Mouse (Mus musculus) hindbrain, postnatal 0 days (tissue): ENCODE measurements around the gene Hyal2. TPM values are rescaled to one million over a fixed set of nuclear protein-coding genes. Genes with fewer than 3 reads are reported as not detected.

Source experiments
- ATAC-seq: fragments of 200-750 bp; cut with Nextera tagmentation; 2 replicates; pipeline ENCODE4 v1.8.0; 2017; ENCODE audit warnings: mild to moderate bottlenecking, moderate TSS enrichment, moderate library complexity
- DNase-seq: peaks from one replicate; pipeline ENCODE4 v3.0.0-alpha.2; 2015; ENCODE audit warnings: low spot score
- H3K27ac ChIP-seq: fragments of 300-500 bp; sonication (generic); 2 replicates; pipeline ENCODE4 v1.5.1; 2014; ENCODE audit warnings: mild to moderate bottlenecking
- H3K27me3 ChIP-seq: fragments of 300-500 bp; sonication (generic); 2 replicates; pipeline ENCODE4 v1.6.1; 2014; ENCODE audit warnings: low read length, mixed read lengths; ENCODE audit not compliant: insufficient read depth
- H3K36me3 ChIP-seq: fragments of 300-500 bp; sonication (generic); 2 replicates; pipeline ENCODE4 v1.6.1; 2014; ENCODE audit warnings: low read length, mixed read lengths; ENCODE audit not compliant: insufficient read depth
- H3K4me1 ChIP-seq: fragments of 300-500 bp; sonication (generic); 2 replicates; pipeline ENCODE4 v1.6.1; 2014; ENCODE audit warnings: antibody characterized with exemption, low read length, mixed read lengths; ENCODE audit not compliant: insufficient read depth
- H3K4me2 ChIP-seq: fragments of 300-500 bp; sonication (generic); 2 replicates; pipeline ENCODE4 v1.6.1; 2014; ENCODE audit warnings: low read depth, mild to moderate bottlenecking, low read length, moderate library complexity, mixed read lengths
- H3K4me3 ChIP-seq: fragments of 300-500 bp; sonication (generic); 2 replicates; pipeline ENCODE4 v1.5.1; 2014; ENCODE audit warnings: low read length
- H3K9ac ChIP-seq: fragments of 300-500 bp; sonication (generic); replicated peaks from 2 replicates; pipeline ENCODE4 v1.6.1; 2014; ENCODE audit warnings: mild to moderate bottlenecking, low read length, moderate library complexity, mixed read lengths
- H3K9me3 ChIP-seq: fragments of 300-500 bp; sonication (generic); 2 replicates; pipeline ENCODE4 v1.6.1; 2016; ENCODE audit warnings: low read length, mixed read lengths
- CTCF ChIP-seq: IDR thresholded peaks from 2 replicates; pipeline ENCODE4 v1.5.1; 2016; ENCODE audit warnings: antibody characterized with exemption, control low read depth, low read depth
- WGBS: fragments of 180-500 bp; shearing (Covaris S2); extraction: QIAGEN DNeasy Blood & Tissue Kit; methylation state at CpG from one replicate; pipeline ENCODE4 v1.1.7; 2014; 5-methylcytosine and 5-hydroxymethylcytosine counted together
- polyA plus RNA-seq: library from polyadenylated mRNA; unstranded; fragments of >200 nt; fragmentation: Nextera tagmentation; extraction: Ambion mirVana; gene quantifications from 2 replicates; pipeline ENCODE4 v1.2.1, GENCODE M21; 2015
- total RNA-seq: library from RNA; depleted of rRNA; stranded (reverse); fragments of >200 nt; gene quantifications from 2 replicates; pipeline ENCODE4 v1.2.3, GENCODE M21; 2014

Hyal2 gene
- total and polyA plus RNA-seq, 2 experiments from 2014 or later = 39.8 to 75.3 TPM

GRCm38 (mm10) chr9:107612945-107613569 is 45.3 kb downstream of the Hyal2 start:
- DNase-seq = peak; percentile 64
- H3K4me2 ChIP-seq = peak overlapping the region; percentile 56
- H3K9me3 ChIP-seq = no peaks in the 10 kb centered on the region
- no peak overlapping the region; the same call in 1 of the 2 replicates for H3K9ac ChIP-seq
- H3K4me3 ChIP-seq = peak overlapping the region; percentile 26; the same call in 1 of the 2 replicates
- 6% methylated on average over 12 of the region's 12 CpGs for WGBS
- H3K36me3 ChIP-seq = peaks cover 20% of the 10 kb centered on the region
- TF ChIP-seq CTCF = peak; percentile 54; the same call in 1 of the 2 replicates
- peak overlapping the region; percentile 98 for H3K27ac ChIP-seq
- ATAC-seq = no peak; the same call in 1 of the 2 replicates
- H3K4me1 ChIP-seq = peaks cover 13% of the 10 kb centered on the region
- H3K27me3 ChIP-seq = no peaks in the 10 kb centered on the region

- DNase-seq (peak; percentile 25), ATAC-seq (no peak)
- TF ChIP-seq CTCF = no peak
- Histone ChIP-seq H3K36me3 (peaks cover 33% of the 10 kb centered on the region), H3K9ac (no peak overlapping the region), H3K4me2 (no peak overlapping the region), H3K4me1 (peaks cover 13% of the 10 kb centered on the region), H3K9me3 (no peaks in the 10 kb centered on the region), H3K27ac (0 out of 2 replicates have a peak overlapping the region, but pooled peaks have one; percentile 41), H3K4me3 (no peak overlapping the region), H3K27me3 (no peaks in the 10 kb centered on the region)
- 39% methylated on average over 4 of the region's 4 CpGs for WGBS
Observed at GRCm38 (mm10) chr9:107615035-107615434, 47.3 kb downstream of the Hyal2 start.

DNA sequence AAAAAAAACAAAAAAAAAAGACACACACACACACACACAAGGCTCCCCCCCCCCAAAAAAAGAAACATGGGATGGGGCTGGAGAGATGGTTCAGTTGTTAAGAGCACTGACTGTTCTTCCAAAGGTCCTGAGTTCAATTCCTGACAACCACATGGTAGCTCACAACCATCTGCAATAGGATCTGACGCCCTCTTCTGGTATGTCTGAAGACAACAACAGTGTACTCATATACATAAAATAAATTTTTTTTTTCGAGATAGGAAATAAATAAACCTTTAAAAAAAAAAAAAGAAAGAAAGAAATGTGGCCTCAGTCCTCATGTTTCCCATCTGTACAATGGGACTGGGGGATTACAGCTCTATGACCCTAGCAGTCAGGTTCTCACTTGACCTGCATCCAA is 49.7 kb downstream of the Hyal2 start:
- Histone ChIP-seq H3K9ac (no peak overlapping the region), H3K4me2 (no peak overlapping the region), H3K4me3 (no peak overlapping the region), H3K27ac (no peak overlapping the region), H3K4me1 (no peaks in the 10 kb centered on the region), H3K27me3 (no peaks in the 10 kb centered on the region), H3K36me3 (peaks cover 33% of the 10 kb centered on the region), H3K9me3 (no peaks in the 10 kb centered on the region)
- TF ChIP-seq CTCF = peak; percentile 25; the same call in 1 of the 2 replicates
- DNase-seq (no peak), ATAC-seq (no peak)
- 76% methylated on average over 2 of the region's 2 CpGs for WGBS

- no peaks in the 10 kb centered on the region for H3K27me3 ChIP-seq
- no peak overlapping the region for H3K9ac ChIP-seq
- no peaks in the 10 kb centered on the region for H3K4me1 ChIP-seq
- no peaks in the 10 kb centered on the region for H3K9me3 ChIP-seq
- WGBS = 79% methylated on average over 6 of the region's 6 CpGs
- DNase-seq (no peak), ATAC-seq (no peak)
- peaks cover 36% of the 10 kb centered on the region for H3K36me3 ChIP-seq
- H3K27ac ChIP-seq = peak overlapping the region; percentile 71
- no peak for TF ChIP-seq CTCF
- no peak overlapping the region for H3K4me2 ChIP-seq
- no peak overlapping the region for H3K4me3 ChIP-seq
Observed at GRCm38 (mm10) chr9:107618098-107618497, 50.4 kb downstream of the Hyal2 start.

- TF ChIP-seq CTCF = no peak
- ATAC-seq = peak; percentile 25; the same call in 1 of the 2 replicates
- Histone ChIP-seq H3K9me3 (no peaks in the 10 kb centered on the region), H3K4me3 (no peak overlapping the region), H3K27me3 (no peaks in the 10 kb centered on the region), H3K27ac (peak overlapping the region; percentile 71), H3K4me2 (no peak overlapping the region), H3K36me3 (peaks cover 38% of the 10 kb centered on the region), H3K9ac (no peak overlapping the region), H3K4me1 (no peaks in the 10 kb centered on the region)
- peak; percentile 62 for DNase-seq
- WGBS = 23% methylated on average over 13 of the region's 13 CpGs
Observed at GRCm38 (mm10) chr9:107618778-107619545, 51.2 kb downstream of the Hyal2 start.

- Histone ChIP-seq H3K27ac (peak overlapping the region; percentile 71; the same call in 1 of the 2 replicates), H3K4me3 (no peak overlapping the region), H3K9ac (no peak overlapping the region), H3K27me3 (no peaks in the 10 kb centered on the region), H3K4me2 (no peak overlapping the region), H3K9me3 (no peaks in the 10 kb centered on the region), H3K4me1 (no peaks in the 10 kb centered on the region), H3K36me3 (peaks cover 38% of the 10 kb centered on the region)
- TF ChIP-seq CTCF = no peak
- DNase-seq = no peak
- ATAC-seq = 0 out of 2 replicates have a peak, but pooled peaks have one; percentile 4
- 52% methylated on average over 13 of the region's 13 CpGs for WGBS
Observed at GRCm38 (mm10) chr9:107619546-107619879, 51.8 kb downstream of the Hyal2 start.
